Mouse (Mus musculus) C3H10T1/2 (cell line): ENCODE data around the gene Tnik. TPM values are rescaled to one million over a fixed set of nuclear protein-coding genes. Genes with fewer than 3 reads are reported as not detected.

Experiments used
- polyA plus RNA-seq, 2 experiments: library from polyadenylated mRNA; unstranded; fragments of >200 nt; fragmentation: generic; extraction: Trizol; gene quantifications; one replicate each; pipeline ENCODE4 v1.2.1; 2012; ENCODE audit warnings: missing spikeins in 2 of 2

Gene Tnik
- not detected for polyA plus RNA-seq

GRCm38 (mm10) chr3:28263002-28263947, at the start of gene Tnik:
Gene Tnik (plus strand): TSS chr3:28263214.

GRCm38 (mm10) chr3:28697797-28698196, 434.8 kb downstream of the Tnik start, which contains the start of gene Slc2a2:
Gene Slc2a2 (plus strand): TSS chr3:28697903.

